Mouse (Mus musculus): Measurements from ENCODE around the gene Cactin.

GRCm38 (mm10) chr10:81335393-81336340, 14.8 kb downstream of the Cactin start:
- no peak for TF ChIP-seq POLR2A (IDR thresholded peaks at IDR 0.05; ENCODE audit: borderline replicate concordance, control insufficient read depth, low read depth, low read length)
- TF ChIP-seq CTCF (IDR thresholded peaks at IDR 0.05; ENCODE audit: control insufficient read depth, insufficient read depth, low read length): no peak

Data from bone marrow, adult 2 months (tissue).